Mouse (Mus musculus) liver, embryonic 11.5 days (tissue): ENCODE results near the gene Ftsj3. TPM values are rescaled to one million over a fixed set of nuclear protein-coding genes. Genes with fewer than 3 reads are reported as not detected.

ENCODE experiments used
- ATAC-seq: fragments of 200-750 bp; cut with Nextera tagmentation; replicated peaks from 2 replicates; pipeline ENCODE4 v1.8.0; 2017; ENCODE audit warnings: moderate number of reproducible peaks, mild to moderate bottlenecking, moderate TSS enrichment, moderate library complexity; ENCODE audit not compliant: low FRiP score
- DNase-seq: peaks from one replicate; pipeline ENCODE4 v3.0.0-alpha.2; 2017; ENCODE audit warnings: low spot score
- H3K27ac ChIP-seq: fragments of 300-500 bp; sonication (generic); 2 replicates; pipeline ENCODE4 v1.5.1; 2014; ENCODE audit warnings: mild to moderate bottlenecking, low read depth, low read length, control low read depth
- H3K27me3 ChIP-seq: fragments of 300-500 bp; sonication (generic); replicated peaks from 2 replicates; pipeline ENCODE4 v1.6.1; 2014; ENCODE audit warnings: low read length, mixed read lengths; ENCODE audit not compliant: control insufficient read depth, insufficient read depth
- H3K36me3 ChIP-seq: fragments of 300-500 bp; sonication (generic); 2 replicates; pipeline ENCODE4 v1.6.1; 2014; ENCODE audit warnings: mild to moderate bottlenecking, low read length, moderate library complexity, mixed read lengths; ENCODE audit not compliant: control insufficient read depth, insufficient read depth
- H3K4me1 ChIP-seq: fragments of 300-500 bp; sonication (generic); replicated peaks from 2 replicates; pipeline ENCODE4 v1.6.1; 2014; ENCODE audit warnings: low read length, mixed read lengths; ENCODE audit not compliant: control insufficient read depth, insufficient read depth
- H3K4me2 ChIP-seq: fragments of 300-500 bp; sonication (generic); 2 replicates; pipeline ENCODE4 v1.6.1; 2014; ENCODE audit warnings: mild to moderate bottlenecking, control low read depth, moderate library complexity
- H3K4me3 ChIP-seq: fragments of 300-500 bp; sonication (generic); 2 replicates; pipeline ENCODE4 v1.5.1; 2014; ENCODE audit warnings: low read depth, low read length, control low read depth
- H3K9ac ChIP-seq: fragments of 300-500 bp; sonication (generic); 2 replicates; pipeline ENCODE4 v1.6.1; 2014; ENCODE audit warnings: low read depth, low read length, control low read depth
- H3K9me3 ChIP-seq: fragments of 300-500 bp; sonication (generic); 2 replicates; pipeline ENCODE4 v1.6.1; 2016; ENCODE audit warnings: low read length, inconsistent platforms, mixed read lengths; ENCODE audit not compliant: control insufficient read depth
- WGBS: fragments of 180-500 bp; shearing (Covaris S2); extraction: QIAGEN DNeasy Blood & Tissue Kit; methylation state at CpG from one replicate; pipeline ENCODE4 v1.1.7; 2014; 5-methylcytosine and 5-hydroxymethylcytosine counted together
- polyA plus RNA-seq: library from polyadenylated mRNA; unstranded; fragments of >200 nt; fragmentation: Nextera tagmentation; extraction: Ambion mirVana; gene quantifications from 2 replicates; pipeline ENCODE4 v1.2.1, GENCODE M21; 2014

The Ftsj3 gene
- polyA plus RNA-seq, result 110 and 117 TPM in 2 replicates

DNA sequence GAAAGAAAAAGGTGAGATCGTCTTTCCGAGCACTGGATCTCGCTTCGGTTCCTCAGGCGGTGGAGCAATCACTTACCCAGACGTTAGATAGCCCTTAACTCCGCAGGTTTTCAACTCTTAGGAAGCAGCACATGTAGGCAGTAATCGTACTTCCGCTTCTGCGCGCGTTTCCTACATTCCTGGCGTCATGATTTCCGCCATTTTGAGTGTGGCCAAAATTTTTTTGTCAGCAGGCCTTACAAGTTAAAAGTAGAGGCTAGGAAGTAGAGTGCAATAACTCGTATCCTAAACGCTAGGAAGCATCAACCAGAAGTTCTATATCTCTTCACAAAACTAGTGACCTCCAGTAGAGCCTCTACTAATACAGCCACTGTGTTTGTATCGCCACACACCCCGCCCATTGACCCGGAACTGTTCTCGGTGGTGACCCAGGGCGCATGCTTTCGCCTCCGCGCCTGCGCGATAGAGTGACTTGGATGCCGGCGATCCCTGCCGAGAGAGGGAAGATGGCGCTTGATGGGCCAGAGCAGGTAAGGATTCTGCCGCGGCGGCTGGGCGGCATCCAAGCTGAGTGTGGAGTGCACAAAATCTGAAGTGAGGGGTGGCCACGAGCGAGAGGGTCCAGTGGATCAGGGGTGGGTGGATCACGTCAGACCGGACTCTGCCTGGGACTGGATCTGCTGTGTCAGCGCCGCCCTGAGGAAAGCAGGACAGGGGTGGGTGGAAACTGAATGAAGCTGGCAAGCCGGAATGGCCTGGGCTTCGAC, at the start of gene Ftsj3, which contains the start of gene Psmc5:
TSS of gene Ftsj3 (minus strand) at position 395 of the 767 bp plus-strand sequence.
TSS of gene Psmc5 (plus strand) at position 470 of the 767 bp plus-strand sequence.
- Histone ChIP-seq H3K4me1 (peaks cover 14% of the 10 kb centered on the region), H3K27ac (peak within 1 kb of the TSS; percentile 77), H3K36me3 (peaks cover 48% of the 10 kb centered on the region), H3K9ac (peak within 1 kb of the TSS; percentile 90), H3K4me2 (peak within 1 kb of the TSS; percentile 93), H3K9me3 (no peaks in the 10 kb centered on the region), H3K27me3 (no peaks in the 10 kb centered on the region), H3K4me3 (peak within 1 kb of the TSS; percentile 92)
- ATAC-seq, result peak; percentile 95
- WGBS, result under 1% methylated on average over 42 of the region's 42 CpGs
- DNase-seq, result peak; percentile 97

DNA sequence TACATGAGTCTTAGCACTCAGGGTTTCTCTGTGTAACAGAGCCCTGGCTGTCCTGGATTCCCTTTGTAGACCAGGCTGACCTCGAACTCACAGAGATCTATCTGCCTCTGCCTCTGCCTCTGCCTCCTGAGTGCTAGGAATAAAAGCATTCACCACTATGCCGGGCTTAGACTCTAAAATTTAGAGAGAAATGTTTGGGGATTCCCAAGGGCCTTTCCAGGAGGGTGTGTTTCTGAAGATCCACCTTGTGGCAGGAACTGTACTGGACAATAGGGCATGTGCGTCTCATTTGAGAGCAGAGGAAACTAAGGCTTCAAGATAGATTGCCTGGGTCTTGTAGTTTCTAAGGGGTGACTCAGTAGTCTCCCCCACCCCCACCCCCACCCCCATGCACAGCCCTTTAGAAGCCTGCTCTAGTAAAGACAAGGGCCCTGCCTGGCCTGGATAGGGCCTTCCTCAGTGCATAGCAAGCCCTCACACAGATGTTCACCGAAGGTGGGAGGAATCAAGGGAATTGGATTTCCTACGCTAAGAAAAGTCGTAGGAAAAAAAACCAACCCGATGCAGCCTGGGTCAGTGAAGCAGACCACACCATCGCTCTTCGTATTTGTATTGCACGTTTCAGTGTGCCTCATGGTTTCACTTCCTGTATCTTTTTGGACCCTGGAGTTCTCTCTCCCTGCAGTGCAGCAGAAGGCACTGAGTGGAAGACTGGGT, 49.6 kb upstream of the Ftsj3 start:
- Histone ChIP-seq H3K36me3 (no peaks in the 10 kb centered on the region), H3K27ac (no peak overlapping the region)

DNA sequence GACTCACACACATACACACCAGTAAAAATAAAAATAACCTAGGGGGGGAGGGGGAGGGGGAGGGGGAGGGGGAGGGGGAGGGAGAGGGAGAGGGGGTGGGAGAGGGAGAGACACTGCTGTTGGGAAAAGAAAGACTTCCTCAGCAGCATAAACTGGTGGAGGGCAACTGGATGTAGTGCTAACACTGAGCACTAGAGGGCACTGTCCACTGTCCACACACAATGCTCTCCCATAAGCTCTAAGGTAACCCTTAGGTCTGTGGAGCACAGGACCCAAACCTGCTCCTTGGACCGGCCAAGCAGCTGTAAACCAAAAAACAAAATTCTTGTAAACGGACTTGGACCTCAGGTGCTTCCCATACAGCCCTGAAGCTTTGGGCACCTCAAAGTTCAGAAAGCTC, 46.8 kb upstream of the Ftsj3 start:
- Histone ChIP-seq H3K4me1 (no peaks in the 10 kb centered on the region), H3K4me2 (no peak overlapping the region), H3K27me3 (no peaks in the 10 kb centered on the region), H3K4me3 (no peak overlapping the region), H3K27ac (no peak overlapping the region), H3K9ac (no peak overlapping the region), H3K36me3 (no peaks in the 10 kb centered on the region), H3K9me3 (no peaks in the 10 kb centered on the region)
- DNase-seq (peak; percentile 65), ATAC-seq (0 out of 2 replicates have a peak, but pooled peaks have one; percentile 61)
- WGBS, result 13% methylated on average over 2 of the region's 2 CpGs

More for the DNA sequence above, 49.6 kb upstream of the Ftsj3 start:
- no peaks in the 10 kb centered on the region for H3K9me3 ChIP-seq
- H3K27me3 ChIP-seq, result no peaks in the 10 kb centered on the region
- DNase-seq, result no peak
- H3K4me2 ChIP-seq, result no peak overlapping the region
- no peaks in the 10 kb centered on the region for H3K4me1 ChIP-seq
- no peak overlapping the region for H3K9ac ChIP-seq
- WGBS, result 72% methylated on average over 10 of the region's 10 CpGs
- ATAC-seq, result no peak
- H3K4me3 ChIP-seq, result no peak overlapping the region

- H3K27me3 ChIP-seq, result no peaks in the 10 kb centered on the region
- no peak within 1 kb of the TSS for H3K9ac ChIP-seq
- no peaks in the 10 kb centered on the region for H3K9me3 ChIP-seq
- no peak within 1 kb of the TSS for H3K27ac ChIP-seq
- no peak within 1 kb of the TSS for H3K4me2 ChIP-seq
- H3K36me3 ChIP-seq, result no peaks in the 10 kb centered on the region
- H3K4me3 ChIP-seq, result no peak within 1 kb of the TSS
- no peaks in the 10 kb centered on the region for H3K4me1 ChIP-seq
- ATAC-seq, result no peak
- WGBS, result 73% methylated on average over 9 of the region's 9 CpGs
- DNase-seq, result no peak
These were observed 45.9 kb upstream of the Ftsj3 start, which contains the start of gene Gh for GRCm38 (mm10) chr11:106301765-106302164. TSS of gene Gh (minus strand) at chr11:106301865.

DNA sequence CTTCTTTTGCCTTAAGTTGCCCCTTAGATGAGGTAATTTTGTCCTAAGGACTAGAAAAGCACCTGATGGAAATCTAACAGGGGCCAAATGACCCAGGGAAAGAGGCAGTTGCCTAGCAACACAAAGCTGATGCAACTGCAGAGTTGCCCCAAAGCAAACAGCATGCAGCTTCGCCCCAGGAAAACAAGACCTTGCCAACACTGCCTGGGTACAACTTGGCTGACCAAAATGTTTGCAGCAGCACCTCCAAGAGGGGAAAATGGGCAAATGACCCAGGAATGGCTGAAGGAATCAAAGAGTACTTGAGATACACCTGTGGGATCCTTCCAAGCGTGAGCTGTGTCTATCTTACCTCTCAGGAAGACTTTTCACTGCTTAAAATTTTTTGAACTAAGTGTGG, 36.0 kb upstream of the Ftsj3 start:
- Histone ChIP-seq H3K36me3 (no peaks in the 10 kb centered on the region), H3K4me1 (no peaks in the 10 kb centered on the region), H3K27me3 (no peaks in the 10 kb centered on the region), H3K4me3 (no peak overlapping the region), H3K9me3 (no peaks in the 10 kb centered on the region), H3K9ac (no peak overlapping the region), H3K27ac (no peak overlapping the region), H3K4me2 (no peak overlapping the region)
- DNase-seq (no peak), ATAC-seq (no peak)
- WGBS, result 82% methylated on average over 2 of the region's 2 CpGs

DNA sequence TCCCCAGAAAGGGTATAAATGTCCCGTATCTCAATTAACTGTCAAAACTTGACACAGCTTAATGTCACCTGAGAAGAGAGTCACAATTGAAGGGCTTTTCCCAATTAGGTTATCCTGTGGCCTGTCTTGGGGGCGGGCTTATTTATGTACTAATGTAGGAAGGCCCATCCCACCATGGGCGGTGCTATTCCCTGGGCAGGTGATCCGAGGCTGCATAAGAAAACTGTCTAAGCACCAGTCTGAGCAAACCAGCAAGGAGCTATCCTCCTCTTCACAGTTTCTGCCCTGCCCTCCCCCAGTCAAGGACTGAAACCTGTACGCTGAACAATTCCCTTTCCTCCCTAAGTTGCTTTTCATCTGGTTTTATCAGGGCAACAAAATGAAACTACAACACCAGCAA, 34.5 kb upstream of the Ftsj3 start:
- H3K9ac ChIP-seq, result no peak overlapping the region
- H3K4me3 ChIP-seq, result no peak overlapping the region
- DNase-seq (no peak), ATAC-seq (no peak)
- H3K4me1 ChIP-seq, result no peaks in the 10 kb centered on the region
- H3K36me3 ChIP-seq, result no peaks in the 10 kb centered on the region
- H3K4me2 ChIP-seq, result no peak overlapping the region
- H3K27ac ChIP-seq, result no peak overlapping the region
- H3K9me3 ChIP-seq, result no peaks in the 10 kb centered on the region
- WGBS, result 86% methylated on average over 5 of the region's 5 CpGs
- H3K27me3 ChIP-seq, result no peaks in the 10 kb centered on the region

GRCm38 (mm10) chr11:106289369-106289768, 33.5 kb upstream of the Ftsj3 start:
- Histone ChIP-seq H3K4me1 (no peaks in the 10 kb centered on the region), H3K27me3 (no peaks in the 10 kb centered on the region), H3K4me3 (no peak overlapping the region), H3K36me3 (no peaks in the 10 kb centered on the region), H3K9ac (no peak overlapping the region), H3K9me3 (no peaks in the 10 kb centered on the region), H3K27ac (no peak overlapping the region), H3K4me2 (no peak overlapping the region)
- no peak for ATAC-seq
- 67% methylated on average over 8 of the region's 8 CpGs for WGBS
- DNase-seq, result no peak

GRCm38 (mm10) chr11:106286987-106287386, 31.1 kb upstream of the Ftsj3 start:
- H3K4me2 ChIP-seq, result no peak overlapping the region
- no peak for ATAC-seq
- no peak overlapping the region for H3K4me3 ChIP-seq
- H3K36me3 ChIP-seq, result no peaks in the 10 kb centered on the region
- H3K4me1 ChIP-seq, result no peaks in the 10 kb centered on the region
- H3K9ac ChIP-seq, result no peak overlapping the region
- DNase-seq, result no peak
- H3K27ac ChIP-seq, result no peak overlapping the region
- no peaks in the 10 kb centered on the region for H3K9me3 ChIP-seq
- WGBS, result 67% methylated on average over 11 of the region's 11 CpGs
- H3K27me3 ChIP-seq, result no peaks in the 10 kb centered on the region
